Mouse (Mus musculus) thymus, adult 2 months (tissue): Measurements from ENCODE around the gene Inpp4a. TPM values are rescaled to one million over a fixed set of nuclear protein-coding genes. Genes with fewer than 3 reads are reported as not detected.

Source experiments
- DNase-seq: peaks from one replicate; pipeline ENCODE4 v3.0.0; 2021
- H3K27ac ChIP-seq: fragments of 200-500 bp; 2 replicates; pipeline ENCODE4 v1.5.1; 2012; ENCODE audit warnings: low read length, control low read depth; ENCODE audit not compliant: control insufficient read depth, insufficient read depth
- H3K27me3 ChIP-seq: fragments of 200-500 bp; 2 replicates; pipeline ENCODE4 v1.6.1; 2012; ENCODE audit warnings: mild to moderate bottlenecking, low read length, moderate library complexity, mixed read lengths; ENCODE audit not compliant: control insufficient read depth, insufficient read depth
- H3K36me3 ChIP-seq: fragments of 200-500 bp; 2 replicates; pipeline ENCODE4 v1.6.1; 2012; ENCODE audit warnings: mild to moderate bottlenecking, low read length, moderate library complexity; ENCODE audit not compliant: control insufficient read depth, insufficient read depth
- H3K4me1 ChIP-seq: fragments of 200-500 bp; replicated peaks from 2 replicates; pipeline ENCODE4 v1.6.1; 2012; ENCODE audit warnings: low read length; ENCODE audit not compliant: control insufficient read depth, insufficient read depth
- H3K4me3 ChIP-seq: fragments of 200-500 bp; 2 replicates; pipeline ENCODE4 v1.5.1; 2012; ENCODE audit warnings: mild to moderate bottlenecking, low read length, control low read depth, moderate library complexity; ENCODE audit not compliant: control insufficient read depth, insufficient read depth
- CTCF ChIP-seq: fragments of 200-500 bp; IDR thresholded peaks from 2 replicates; pipeline ENCODE4 v1.5.1; 2012; ENCODE audit warnings: mild to moderate bottlenecking, control low read depth, low read length, moderate library complexity, borderline replicate concordance; ENCODE audit not compliant: control insufficient read depth, poor library complexity, insufficient read depth; ENCODE audit errors: extremely low read depth
- POLR2A ChIP-seq: fragments of 200-500 bp; IDR thresholded peaks from 2 replicates; pipeline ENCODE4 v1.6.1; 2012; ENCODE audit warnings: mild to moderate bottlenecking, low read length, control low read depth, moderate library complexity; ENCODE audit not compliant: control insufficient read depth, poor library complexity, insufficient read depth; ENCODE audit errors: extremely low read depth
- WGBS: fragments of 180-500 bp; shearing (Covaris S2); methylation state at CpG from one replicate; pipeline ENCODE4 v1.1.7; 2018; 5-methylcytosine and 5-hydroxymethylcytosine counted together
- polyA plus RNA-seq: library from polyadenylated mRNA; depleted of rRNA; stranded (reverse); fragments of >200 nt; gene quantifications from 2 replicates; pipeline ENCODE4 v1.2.3, GENCODE M21; 2012

Gene Inpp4a
- polyA plus RNA-seq, 1 experiment: 14.5 TPM

DNA sequence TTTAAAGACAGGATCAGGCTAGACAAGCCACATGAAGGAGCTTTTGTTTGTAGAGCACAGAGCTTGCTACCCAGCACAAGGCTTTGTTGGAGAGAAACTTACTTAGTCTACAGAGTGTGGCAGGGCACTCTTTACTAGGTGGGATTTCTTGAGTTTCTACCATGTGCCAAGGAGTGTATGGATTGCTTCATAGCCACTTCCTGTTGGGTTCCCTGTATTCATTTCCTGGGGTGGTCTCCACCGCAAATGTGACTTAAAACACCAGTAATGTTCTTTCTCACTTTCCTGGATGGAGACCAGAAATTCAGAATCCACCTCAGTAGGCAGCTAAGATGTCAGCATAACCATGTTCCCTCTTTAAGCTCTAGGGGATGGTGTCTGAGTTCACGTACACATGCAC is 18.9 kb downstream of the Inpp4a start:
- Histone ChIP-seq H3K36me3 (no peaks in the 10 kb centered on the region), H3K4me3 (no peak overlapping the region), H3K27ac (no peak overlapping the region), H3K27me3 (no peaks in the 10 kb centered on the region), H3K4me1 (peaks cover 17% of the 10 kb centered on the region)
- WGBS: 25% methylated on average over 2 of the region's 2 CpGs
- TF ChIP-seq POLR2A: no peak
- TF ChIP-seq CTCF: no peak
- no peak for DNase-seq

DNA sequence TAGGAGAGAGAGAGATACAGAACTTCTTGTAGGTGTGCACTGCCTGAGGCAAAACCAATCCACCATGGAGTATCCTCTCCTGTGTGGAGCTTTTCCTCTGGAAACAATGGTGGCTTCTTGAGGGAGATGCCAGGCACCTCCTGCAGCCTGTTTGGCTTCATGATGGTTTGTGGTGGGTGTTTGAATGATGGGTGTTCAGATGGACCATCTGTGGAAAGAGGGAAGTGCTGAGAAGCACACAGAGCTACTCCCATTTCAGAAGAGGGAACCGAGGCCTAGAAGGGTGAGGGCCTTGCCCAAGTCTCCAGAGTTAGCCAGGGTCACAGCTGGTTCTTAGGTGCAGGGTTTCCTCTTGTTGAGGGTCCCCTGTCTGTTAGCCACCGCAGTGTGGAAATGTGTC is 23.0 kb downstream of the Inpp4a start:
- H3K27me3 ChIP-seq: no peaks in the 10 kb centered on the region
- H3K4me3 ChIP-seq: no peak overlapping the region
- 31% methylated on average over 2 of the region's 2 CpGs for WGBS
- peaks cover 8% of the 10 kb centered on the region for H3K4me1 ChIP-seq
- TF ChIP-seq POLR2A (no peak), CTCF (no peak)
- DNase-seq: no peak
- H3K27ac ChIP-seq: no peak overlapping the region
- no peaks in the 10 kb centered on the region for H3K36me3 ChIP-seq

DNA sequence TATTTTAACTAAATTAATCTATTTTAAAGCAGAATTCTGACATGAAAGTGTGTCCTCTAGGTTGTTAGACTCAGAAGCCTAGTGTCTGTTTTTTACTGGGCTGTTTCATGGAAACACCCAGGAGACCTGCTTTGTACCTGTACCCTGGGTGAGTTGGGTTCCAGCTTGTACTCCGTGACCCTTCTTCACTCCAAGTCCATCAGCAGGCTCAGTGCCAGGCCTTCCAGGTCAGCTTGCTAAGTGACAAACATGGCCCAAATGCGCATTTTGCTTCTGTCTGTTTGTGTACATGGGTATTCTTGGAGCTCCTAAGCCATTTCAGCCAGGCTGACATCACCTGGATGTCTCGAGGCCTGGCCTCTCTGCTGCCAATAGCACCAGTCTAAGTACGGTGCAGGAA is 23.5 kb downstream of the Inpp4a start:
- DNase-seq: no peak
- 96% methylated on average over 4 of the region's 4 CpGs for WGBS

DNA sequence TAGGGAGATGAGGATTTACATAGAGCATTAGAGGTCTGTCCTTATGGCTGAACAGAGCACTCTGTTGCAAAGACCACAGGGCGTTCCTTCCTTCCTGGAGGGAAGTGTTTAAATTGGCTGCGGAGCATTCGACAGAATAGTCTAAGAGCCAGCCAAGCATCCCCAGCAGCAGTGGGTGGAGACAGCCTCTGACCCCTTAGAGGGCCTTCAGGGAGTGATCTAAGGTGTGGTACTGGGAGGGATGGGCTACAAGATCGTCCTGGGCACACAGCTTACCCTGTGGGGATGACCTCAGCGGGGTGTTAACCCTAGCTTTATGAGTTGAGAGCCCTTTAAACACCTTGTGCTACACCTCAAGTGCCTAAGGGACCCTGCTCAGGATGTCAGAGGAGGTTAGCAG is 24.9 kb downstream of the Inpp4a start:
- DNase-seq: no peak
- no peak overlapping the region for H3K27ac ChIP-seq
- no peaks in the 10 kb centered on the region for H3K27me3 ChIP-seq
- no peaks in the 10 kb centered on the region for H3K36me3 ChIP-seq
- no peaks in the 10 kb centered on the region for H3K4me1 ChIP-seq
- H3K4me3 ChIP-seq: no peak overlapping the region
- WGBS: 48% methylated on average over 5 of the region's 5 CpGs
- TF ChIP-seq CTCF (no peak), POLR2A (no peak)

More for the DNA sequence above, 23.5 kb downstream of the Inpp4a start:
- TF ChIP-seq CTCF (no peak), POLR2A (no peak)
- no peaks in the 10 kb centered on the region for H3K36me3 ChIP-seq
- H3K27me3 ChIP-seq: no peaks in the 10 kb centered on the region
- H3K4me1 ChIP-seq: peaks cover 3% of the 10 kb centered on the region
- H3K27ac ChIP-seq: no peak overlapping the region
- H3K4me3 ChIP-seq: no peak overlapping the region

DNA sequence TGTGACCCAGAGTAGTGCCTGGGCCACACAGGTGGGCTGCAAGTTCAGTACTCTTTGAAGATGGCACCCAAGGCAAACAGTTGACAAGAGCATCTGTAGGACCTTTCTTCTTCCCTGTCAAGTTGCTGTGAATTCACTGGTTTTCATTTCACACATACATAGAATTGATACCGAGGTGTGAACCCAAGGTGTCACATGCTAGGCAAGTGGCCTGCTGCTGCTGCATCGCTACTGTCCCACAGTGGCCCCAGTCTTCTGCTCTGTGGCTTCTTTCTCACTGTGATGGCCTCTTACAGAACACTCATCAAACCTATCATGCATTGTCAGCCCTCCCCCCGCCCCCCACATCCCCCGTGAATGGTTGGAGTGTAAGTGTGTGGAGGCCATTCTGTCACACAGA is 27.6 kb downstream of the Inpp4a start:
- TF ChIP-seq CTCF (no peak), POLR2A (no peak)
- no peak overlapping the region for H3K27ac ChIP-seq
- H3K4me3 ChIP-seq: no peak overlapping the region
- H3K36me3 ChIP-seq: no peaks in the 10 kb centered on the region
- H3K4me1 ChIP-seq: no peaks in the 10 kb centered on the region
- DNase-seq: no peak
- no peaks in the 10 kb centered on the region for H3K27me3 ChIP-seq
- WGBS: 97% methylated on average over 4 of the region's 4 CpGs

DNA sequence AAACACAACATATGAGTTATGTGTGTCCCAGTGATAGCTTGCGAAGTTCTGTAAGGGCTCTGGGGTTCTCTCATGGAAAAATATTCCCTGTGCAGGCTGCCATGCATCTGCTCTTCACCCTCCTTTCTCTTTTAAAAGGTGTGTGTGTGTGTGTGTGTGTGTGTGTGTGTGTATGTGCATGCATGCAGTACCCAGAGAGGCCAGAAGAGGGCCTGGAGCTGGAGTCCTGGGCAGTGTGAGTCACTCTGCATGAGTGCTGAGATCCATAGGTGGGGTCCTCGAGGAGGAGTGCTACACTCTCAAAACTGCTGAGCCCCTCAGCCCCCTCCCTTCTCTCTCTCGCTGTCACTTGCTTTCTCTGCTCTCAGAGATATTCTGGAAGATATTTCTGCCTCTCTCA is 29.5 kb downstream of the Inpp4a start:
- TF ChIP-seq POLR2A (no peak), CTCF (no peak)
- WGBS: 93% methylated on average over 3 of the region's 3 CpGs
- no peak overlapping the region for H3K4me3 ChIP-seq
- no peaks in the 10 kb centered on the region for H3K4me1 ChIP-seq
- no peaks in the 10 kb centered on the region for H3K36me3 ChIP-seq
- no peak for DNase-seq
- no peaks in the 10 kb centered on the region for H3K27me3 ChIP-seq
- H3K27ac ChIP-seq: no peak overlapping the region

DNA sequence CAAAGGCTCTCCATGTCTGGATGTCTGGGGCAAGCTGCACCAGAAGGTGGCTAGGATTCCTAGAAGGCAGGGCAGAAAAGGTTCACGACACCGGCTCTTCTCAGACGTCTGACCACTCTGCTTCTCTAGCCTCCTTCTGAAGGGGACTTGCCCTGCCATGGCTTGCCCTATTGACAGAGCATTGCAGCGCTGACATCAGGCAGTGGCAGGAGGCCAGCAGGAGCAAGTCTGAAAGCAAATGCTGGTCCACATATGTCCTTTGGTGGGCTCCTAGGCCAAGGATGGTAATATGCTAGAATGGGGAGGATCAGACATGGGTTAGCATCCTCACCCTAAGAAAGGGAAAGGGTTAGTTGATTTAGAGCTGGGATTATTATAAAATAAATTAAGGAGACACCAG is 30.2 kb downstream of the Inpp4a start:
- no peak for DNase-seq
- Histone ChIP-seq H3K27ac (no peak overlapping the region), H3K27me3 (no peaks in the 10 kb centered on the region), H3K36me3 (no peaks in the 10 kb centered on the region), H3K4me3 (no peak overlapping the region), H3K4me1 (no peaks in the 10 kb centered on the region)
- TF ChIP-seq CTCF (no peak), POLR2A (no peak)
- 97% methylated on average over 4 of the region's 4 CpGs for WGBS
